Mouse (Mus musculus) naive thymus-derived CD4-positive, alpha-beta T cell, adult 2 months (primary cell): ENCODE data around the gene Nsun5.
A peak's percentile ranks its signal among the peaks of the same experiment; 100 is the strongest.

Experiments
- DNase-seq: peaks from one replicate; pipeline ENCODE4 v3.0.0-alpha.2; 2011; ENCODE audit warnings: low read depth

Gene Nsun5

GRCm38 (mm10) chr5:135369787-135370654, at the start of gene Nsun5:
Gene Nsun5 (plus strand): TSS chr5:135369953.
- peak; percentile 97 for DNase-seq

GRCm38 (mm10) chr5:135322197-135322596, 47.6 kb upstream of the Nsun5 start:
- no peak for DNase-seq

GRCm38 (mm10) chr5:135326121-135326659, 43.6 kb upstream of the Nsun5 start:
- no peak for DNase-seq

- DNase-seq, result no peak
Measured at GRCm38 (mm10) chr5:135329471-135329870, 40.3 kb upstream of the Nsun5 start.

- DNase-seq, result no peak
Measured at GRCm38 (mm10) chr5:135330201-135330600, 39.6 kb upstream of the Nsun5 start.

- no peak for DNase-seq
Measured at GRCm38 (mm10) chr5:135331161-135331560, 38.6 kb upstream of the Nsun5 start.

GRCm38 (mm10) chr5:135337575-135337974, 32.2 kb upstream of the Nsun5 start:
- DNase-seq, result no peak

GRCm38 (mm10) chr5:135345989-135346388, 23.8 kb upstream of the Nsun5 start:
- no peak for DNase-seq

- no peak for DNase-seq
Measured at GRCm38 (mm10) chr5:135346430-135346829, 23.3 kb upstream of the Nsun5 start.

- DNase-seq, result no peak
Measured at GRCm38 (mm10) chr5:135347511-135348011, 22.2 kb upstream of the Nsun5 start.

GRCm38 (mm10) chr5:135349862-135350261, 19.9 kb upstream of the Nsun5 start, which contains the start of gene Fkbp6:
Gene Fkbp6 (minus strand): TSS chr5:135350044.
- DNase-seq, result no peak

GRCm38 (mm10) chr5:135351606-135352005, 18.1 kb upstream of the Nsun5 start:
- no peak for DNase-seq

- DNase-seq, result no peak
Measured at GRCm38 (mm10) chr5:135352995-135353394, 16.8 kb upstream of the Nsun5 start, which contains the start of gene Trim50. Gene Trim50 (plus strand): TSS chr5:135353295.

GRCm38 (mm10) chr5:135353564-135353963, 16.2 kb upstream of the Nsun5 start:
- DNase-seq, result no peak

GRCm38 (mm10) chr5:135356090-135356489, 13.7 kb upstream of the Nsun5 start:
- DNase-seq, result no peak

- no peak for DNase-seq
Measured at GRCm38 (mm10) chr5:135357556-135357955, 12.2 kb upstream of the Nsun5 start.

GRCm38 (mm10) chr5:135359772-135360171, 10.0 kb upstream of the Nsun5 start:
- DNase-seq, result no peak

GRCm38 (mm10) chr5:135362572-135362971, 7.2 kb upstream of the Nsun5 start:
- DNase-seq, result no peak

- peak; percentile 44 for DNase-seq
Measured at GRCm38 (mm10) chr5:135363540-135363939, 6.2 kb upstream of the Nsun5 start.

GRCm38 (mm10) chr5:135367841-135368240, 1.9 kb upstream of the Nsun5 start:
- DNase-seq, result peak; percentile 65

GRCm38 (mm10) chr5:135368312-135368711, 1.4 kb upstream of the Nsun5 start:
- peak; percentile 27 for DNase-seq

GRCm38 (mm10) chr5:135369196-135369595, 557 bp upstream of the Nsun5 start:
- DNase-seq, result peak; percentile 36

GRCm38 (mm10) chr5:135371195-135371594, 1.4 kb downstream of the Nsun5 start:
- DNase-seq, result no peak
